Mouse (Mus musculus) 3134 (cell line): ENCODE data around the gene Speg.

Experiments used
- DNase-seq: peaks from one replicate; pipeline ENCODE4 v3.0.0-alpha.2; 2011; ENCODE audit warnings: low spot score; ENCODE audit not compliant: insufficient read length; ENCODE audit errors: extremely low read depth

Speg gene

GRCm38 (mm10) chr1:75363868-75364267, 11.2 kb upstream of the Speg start:
- no peak for DNase-seq

DNA sequence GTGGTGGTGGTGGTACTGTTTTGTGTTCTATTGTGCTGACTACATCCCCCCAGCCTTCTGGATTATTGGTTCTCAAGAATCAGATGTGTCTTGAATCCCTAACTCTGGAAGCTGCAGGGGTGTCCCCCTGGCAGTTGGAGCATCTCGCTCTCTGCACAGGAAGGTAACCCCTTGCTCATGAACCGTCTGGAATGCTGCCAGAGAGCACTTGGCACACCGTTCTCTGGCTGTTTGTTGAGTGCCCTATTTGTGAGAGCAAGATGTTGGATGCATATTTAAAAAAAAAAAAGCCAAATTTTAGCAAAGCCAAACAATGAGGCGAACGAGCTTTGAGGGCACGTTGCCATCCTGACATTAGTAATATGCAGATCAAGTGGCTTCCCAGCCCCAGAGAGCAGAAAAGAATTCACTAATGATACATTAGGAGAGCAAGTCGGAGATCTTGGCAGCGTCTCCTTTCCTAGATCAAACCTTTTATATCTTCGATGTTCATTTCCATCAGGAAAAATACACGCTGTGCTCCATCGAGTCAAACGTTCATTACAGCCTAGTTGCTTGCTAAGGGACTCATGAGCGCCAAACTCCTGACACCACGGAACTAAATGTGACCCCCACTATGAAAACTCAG, 9.5 kb upstream of the Speg start:
- DNase-seq: no peak

DNA sequence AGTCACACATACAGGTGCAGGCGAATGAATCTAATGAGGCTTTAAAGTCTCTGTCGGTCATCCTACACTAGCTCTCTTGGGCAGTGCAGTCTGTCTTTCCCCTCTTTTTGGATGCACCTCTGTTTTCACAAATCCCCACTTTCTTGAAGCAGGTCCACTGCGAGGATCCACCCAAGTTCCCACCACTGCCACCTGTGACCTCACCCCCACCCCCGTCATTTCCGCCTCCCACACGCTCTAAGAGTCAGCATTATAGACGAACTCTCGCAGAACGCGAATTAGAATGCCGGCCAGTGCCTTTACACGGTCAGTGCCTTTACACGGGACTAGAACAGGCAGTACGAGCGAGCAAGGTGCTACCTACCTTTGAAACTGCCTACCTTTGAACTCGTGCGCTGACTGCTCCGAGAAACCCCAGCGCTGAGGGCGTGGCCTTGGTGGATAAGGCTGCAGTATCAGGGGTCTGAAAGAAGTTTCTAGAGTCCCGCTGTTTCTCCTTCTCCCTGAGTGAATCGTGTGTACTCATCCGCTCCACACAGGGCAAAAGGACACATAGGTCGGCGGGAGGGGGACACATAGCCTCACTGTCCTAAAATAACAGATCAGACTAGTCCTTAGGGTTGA, 5.6 kb upstream of the Speg start:
- no peak for DNase-seq

DNA sequence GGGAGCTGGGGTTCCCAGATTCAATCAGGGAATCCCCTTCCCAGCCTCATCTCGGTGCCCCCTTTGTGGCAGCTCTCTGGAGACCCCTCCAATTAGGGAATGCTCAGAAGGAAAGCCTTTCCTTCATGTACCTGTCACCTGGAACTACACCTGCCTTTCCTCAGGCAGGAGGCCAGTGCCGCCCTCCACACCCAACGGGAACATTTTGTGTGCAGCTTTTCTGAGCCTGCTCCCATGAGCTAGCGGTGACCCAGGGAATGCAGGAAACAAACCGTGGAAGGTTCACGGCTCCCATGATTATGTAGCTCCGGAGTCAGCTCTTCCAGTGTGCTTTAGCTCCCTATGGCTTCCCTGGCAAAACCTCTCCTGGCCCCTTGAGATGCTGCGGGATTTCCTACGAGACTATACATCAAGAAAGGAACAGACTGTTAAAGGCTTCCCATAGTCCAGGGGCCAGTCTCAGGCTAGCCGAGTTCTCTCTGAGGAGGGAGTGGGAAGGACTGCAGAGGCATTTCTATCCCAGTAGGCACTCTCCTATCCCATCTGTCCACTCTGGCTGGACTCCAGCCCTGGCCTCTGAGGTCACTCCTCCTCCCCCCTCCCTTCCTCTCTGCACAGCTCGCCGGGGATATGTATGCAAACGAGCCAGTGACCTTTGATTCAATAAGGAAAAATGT, 5.0 kb upstream of the Speg start:
- DNase-seq: peak; percentile 55

GRCm38 (mm10) chr1:75371317-75372095, 3.6 kb upstream of the Speg start:
- peak; percentile 69 for DNase-seq

DNA sequence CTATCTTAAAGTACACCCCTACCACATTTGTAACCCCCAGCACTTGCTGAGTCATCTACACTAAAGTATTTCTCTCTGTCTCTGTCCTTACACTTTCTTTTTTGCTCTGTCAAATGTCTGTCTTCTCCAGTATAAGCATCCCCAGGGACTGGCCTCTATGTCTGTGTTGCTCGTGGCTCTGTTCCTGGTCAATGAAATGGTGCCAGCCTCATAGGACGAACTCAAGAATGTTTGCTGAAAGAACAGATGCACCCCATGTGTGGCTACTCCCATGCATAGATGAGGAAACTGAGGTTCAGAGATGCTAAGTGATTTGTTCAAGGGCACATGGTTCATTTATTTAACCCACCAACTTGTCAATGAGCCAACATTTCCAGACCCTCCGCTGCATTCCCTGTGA, 2.6 kb upstream of the Speg start:
- DNase-seq: no peak

- no peak for DNase-seq
Observed at GRCm38 (mm10) chr1:75373276-75373675, 1.8 kb upstream of the Speg start.

GRCm38 (mm10) chr1:75379196-75379595, 4.1 kb downstream of the Speg start:
- DNase-seq: no peak

GRCm38 (mm10) chr1:75379931-75380330, 4.8 kb downstream of the Speg start:
- DNase-seq: no peak

GRCm38 (mm10) chr1:75380951-75381350, 5.9 kb downstream of the Speg start:
- no peak for DNase-seq

- DNase-seq: peak; percentile 31
Observed at GRCm38 (mm10) chr1:75381482-75382355, 6.6 kb downstream of the Speg start.

DNA sequence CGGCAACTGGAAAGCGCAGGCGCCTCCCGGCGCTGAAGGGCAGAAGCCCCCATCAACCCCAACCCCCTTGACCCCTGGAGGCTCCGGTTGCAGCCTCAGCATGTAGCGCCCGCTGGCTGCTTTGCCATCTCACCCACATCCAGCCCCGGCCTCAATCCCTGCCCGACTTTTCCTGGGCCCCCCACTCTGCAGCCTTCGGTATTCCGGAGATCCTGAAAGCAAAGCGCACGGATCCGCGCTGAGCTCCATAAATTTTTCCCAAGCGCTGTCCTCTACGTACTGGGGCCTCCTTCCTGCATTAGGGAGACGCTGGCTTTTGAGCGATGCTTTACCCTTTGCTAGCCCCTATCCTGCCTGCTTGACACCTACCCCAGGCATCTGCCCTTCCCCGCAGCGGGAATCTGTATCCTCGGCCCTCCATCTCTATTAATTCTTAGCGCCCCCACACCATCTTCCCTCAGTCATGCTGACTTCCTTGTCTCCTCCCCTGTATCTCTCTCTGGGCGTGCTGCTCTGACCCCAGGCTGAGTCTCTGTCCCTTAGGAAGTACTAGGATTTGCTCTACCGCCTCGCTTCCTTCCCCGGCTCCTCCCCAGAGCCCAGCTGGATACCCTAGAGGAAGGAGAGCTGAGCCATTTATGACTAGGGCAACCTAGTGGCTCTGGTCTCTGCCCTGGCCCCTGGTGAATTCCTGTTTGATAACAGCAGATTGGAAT, 7.4 kb downstream of the Speg start:
- no peak for DNase-seq

DNA sequence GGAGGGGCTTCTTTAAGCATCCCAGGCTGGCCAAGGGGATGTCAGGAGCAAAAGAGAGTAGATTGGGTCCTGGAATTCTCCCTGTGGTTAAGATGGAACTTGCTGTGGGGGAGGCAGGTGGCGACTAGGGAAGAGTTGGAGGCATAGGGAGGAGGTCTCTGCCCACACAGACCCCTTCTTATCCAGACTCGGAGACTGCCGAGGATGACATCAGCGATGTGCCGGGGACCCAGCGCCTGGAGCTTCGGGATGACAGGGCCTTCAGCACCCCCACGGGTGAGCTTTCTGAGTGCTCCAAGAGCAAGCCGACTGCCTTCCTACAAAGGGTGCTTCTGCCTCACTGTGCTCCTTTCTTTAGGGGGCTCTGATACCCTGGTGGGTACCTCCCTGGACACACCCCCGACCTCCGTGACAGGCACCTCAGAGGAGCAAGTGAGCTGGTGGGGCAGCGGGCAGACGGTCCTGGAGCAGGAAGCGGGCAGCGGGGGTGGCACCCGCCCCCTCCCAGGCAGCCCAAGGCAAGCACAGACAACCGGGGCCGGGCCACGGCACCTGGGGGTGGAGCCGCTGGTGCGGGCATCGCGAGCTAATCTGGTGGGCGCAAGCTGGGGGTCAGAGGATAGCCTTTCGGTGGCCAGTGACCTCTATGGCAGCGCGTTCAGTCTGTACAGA, 9.5 kb downstream of the Speg start:
- no peak for DNase-seq

DNA sequence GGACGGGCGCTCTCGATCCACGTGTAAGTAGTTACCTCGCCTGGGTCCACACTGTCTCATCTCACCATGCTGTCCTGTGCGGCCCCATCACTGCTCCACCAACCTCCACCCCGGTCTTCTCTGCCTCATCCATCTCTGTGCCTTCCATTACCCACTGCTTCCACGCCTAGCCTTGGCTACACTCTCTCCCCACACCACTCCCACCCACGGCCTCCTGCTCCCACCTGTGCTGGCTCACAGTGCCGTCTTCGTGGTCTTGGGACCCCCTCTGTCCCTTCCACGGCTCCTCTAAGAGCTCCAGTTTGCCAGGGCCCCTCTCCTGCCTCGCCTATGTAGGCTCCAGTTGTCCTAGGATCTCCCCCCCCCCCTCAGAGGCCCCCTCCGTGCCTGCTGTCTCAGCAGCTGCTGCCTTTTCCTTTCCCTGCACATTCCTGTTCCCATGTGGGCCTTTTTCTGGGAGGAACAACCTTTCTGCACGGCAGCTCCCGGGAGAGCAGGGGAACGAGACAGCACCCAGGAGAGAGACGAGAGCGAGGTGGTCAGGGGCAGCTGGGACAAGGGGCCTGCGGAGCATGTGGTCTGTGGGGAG, 10.1 kb downstream of the Speg start:
- no peak for DNase-seq

DNA sequence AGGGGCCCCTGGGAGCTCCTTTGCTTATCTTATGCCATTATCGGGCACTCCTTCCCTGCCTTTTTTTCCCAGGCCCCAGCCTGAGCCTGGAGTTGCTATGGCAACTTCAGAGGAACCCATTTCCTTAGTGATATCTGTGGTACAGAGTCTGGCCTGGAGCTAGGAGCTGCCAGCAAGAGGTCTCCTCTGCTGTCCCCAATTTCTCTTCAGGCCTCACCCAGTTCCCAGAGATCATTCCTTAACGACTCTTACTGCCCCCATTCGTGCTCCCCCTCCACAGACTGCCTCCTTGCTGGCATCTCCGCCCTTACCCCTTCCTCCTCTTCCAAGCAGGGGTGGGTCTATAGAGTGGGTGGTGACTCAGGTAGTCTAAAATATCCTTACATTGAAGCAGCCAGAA, 11.1 kb downstream of the Speg start:
- DNase-seq: no peak

GRCm38 (mm10) chr1:75387469-75387928, 12.4 kb downstream of the Speg start:
- DNase-seq: no peak

DNA sequence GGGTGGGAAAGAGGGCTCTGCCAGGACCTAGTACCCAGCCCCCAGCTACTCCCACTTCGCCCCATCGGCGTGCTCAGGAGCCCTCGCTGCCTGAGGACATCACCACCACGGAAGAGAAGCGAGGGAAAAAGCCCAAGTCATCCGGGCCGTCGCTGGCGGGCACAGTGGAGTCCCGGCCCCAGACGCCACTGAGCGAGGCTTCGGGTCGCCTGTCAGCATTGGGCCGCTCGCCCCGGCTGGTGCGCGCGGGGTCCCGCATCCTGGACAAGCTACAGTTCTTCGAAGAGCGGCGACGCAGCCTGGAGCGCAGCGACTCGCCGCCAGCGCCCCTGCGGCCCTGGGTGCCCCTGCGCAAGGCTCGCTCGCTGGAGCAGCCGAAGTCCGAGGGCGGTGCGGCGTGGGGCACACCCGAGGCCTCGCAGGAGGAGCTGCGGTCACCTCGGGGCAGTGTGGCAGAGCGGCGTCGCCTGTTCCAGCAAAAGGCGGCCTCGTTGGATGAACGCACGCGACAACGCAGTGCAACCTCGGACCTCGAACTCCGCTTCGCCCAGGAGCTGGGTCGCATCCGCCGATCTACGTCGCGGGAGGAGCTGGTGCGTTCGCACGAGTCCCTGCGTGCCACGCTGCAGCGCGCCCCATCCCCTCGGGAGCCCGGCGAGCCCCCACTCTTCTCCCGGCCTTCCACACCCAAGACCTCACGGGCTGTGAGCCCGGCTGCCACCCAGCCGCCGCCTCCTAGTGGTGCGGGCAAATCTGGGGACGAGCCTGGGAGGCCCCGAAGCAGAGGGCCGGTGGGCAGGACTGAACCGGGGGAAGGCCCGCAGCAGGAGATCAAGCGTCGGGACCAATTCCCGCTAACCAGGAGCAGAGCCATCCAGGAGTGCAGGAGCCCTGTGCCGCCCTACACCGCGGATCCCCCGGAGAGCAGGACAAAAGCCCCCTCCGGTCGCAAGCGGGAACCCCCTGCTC, 13.1 kb downstream of the Speg start:
- DNase-seq: no peak
